Mouse (Mus musculus) hindbrain, embryonic 13.5 days (tissue): Measurements from ENCODE around the gene Olfr1276. TPM values are rescaled to one million over a fixed set of nuclear protein-coding genes. Genes with fewer than 3 reads are reported as not detected.

ENCODE experiments used
- ATAC-seq: fragments of 200-750 bp; cut with Nextera tagmentation; 2 replicates; pipeline ENCODE4 v1.8.0; 2017; ENCODE audit warnings: moderate TSS enrichment; ENCODE audit not compliant: low FRiP score
- H3K27ac ChIP-seq: fragments of 300-500 bp; sonication (generic); 2 replicates; pipeline ENCODE4 v1.5.1; 2015; ENCODE audit warnings: inconsistent platforms, mild to moderate bottlenecking, moderate library complexity
- H3K27me3 ChIP-seq: fragments of 300-500 bp; sonication (generic); 2 replicates; pipeline ENCODE4 v1.6.1; 2015; ENCODE audit warnings: mild to moderate bottlenecking, inconsistent platforms
- H3K36me3 ChIP-seq: fragments of 300-500 bp; sonication (generic); 2 replicates; pipeline ENCODE4 v1.6.1; 2015; ENCODE audit warnings: mild to moderate bottlenecking, inconsistent platforms
- H3K4me1 ChIP-seq: fragments of 300-500 bp; sonication (generic); replicated peaks from 2 replicates; pipeline ENCODE4 v1.6.1; 2015; ENCODE audit warnings: inconsistent platforms
- H3K4me2 ChIP-seq: fragments of 300-500 bp; sonication (generic); 2 replicates; pipeline ENCODE4 v1.6.1; 2015; ENCODE audit warnings: inconsistent platforms, mild to moderate bottlenecking, moderate library complexity
- H3K4me3 ChIP-seq: fragments of 300-500 bp; sonication (generic); 2 replicates; pipeline ENCODE4 v1.5.1; 2015; ENCODE audit warnings: mild to moderate bottlenecking, inconsistent platforms
- H3K9ac ChIP-seq: fragments of 300-500 bp; sonication (generic); 2 replicates; pipeline ENCODE4 v1.6.1; 2015; ENCODE audit warnings: mild to moderate bottlenecking, inconsistent platforms
- H3K9me3 ChIP-seq: fragments of 300-500 bp; sonication (generic); 2 replicates; pipeline ENCODE4 v1.6.1; 2016; ENCODE audit warnings: inconsistent platforms
- WGBS: fragments of 180-500 bp; shearing (Covaris S2); methylation state at CpG from one replicate; pipeline ENCODE4 v1.1.7; 2015; 5-methylcytosine and 5-hydroxymethylcytosine counted together
- polyA plus RNA-seq: library from polyadenylated mRNA; unstranded; fragments of >200 nt; fragmentation: Nextera tagmentation; extraction: Ambion mirVana; gene quantifications from 2 replicates; pipeline ENCODE4 v1.2.1, GENCODE M21; 2015

The Olfr1276 gene
- not detected in 2 replicates for polyA plus RNA-seq

DNA sequence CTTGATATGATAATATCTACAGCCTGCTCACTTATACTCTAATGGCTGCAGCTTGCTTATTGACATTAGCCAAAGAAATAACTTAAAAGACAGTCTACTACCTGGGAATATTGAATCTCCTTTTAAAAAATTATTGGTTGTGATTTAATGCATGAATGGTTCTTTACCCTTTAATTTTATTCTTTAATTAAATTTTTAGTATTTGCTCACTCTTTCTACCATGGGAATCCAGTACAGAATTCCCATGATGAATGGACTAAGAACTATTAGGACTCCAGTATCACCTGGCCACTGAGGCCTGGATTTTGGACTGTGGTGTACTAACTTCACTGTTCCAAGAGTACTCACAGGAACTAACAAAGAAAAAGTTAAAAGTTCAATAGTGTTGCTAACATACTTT, at the start of gene Olfr1276:
Gene Olfr1276 (plus strand): TSS at position 301 of the 400 bp plus-strand sequence.
- H3K4me2 ChIP-seq = no peak within 1 kb of the TSS
- H3K4me1 ChIP-seq = no peaks in the 10 kb centered on the region
- H3K36me3 ChIP-seq = no peaks in the 10 kb centered on the region
- H3K27me3 ChIP-seq = no peaks in the 10 kb centered on the region
- H3K9me3 ChIP-seq = no peaks in the 10 kb centered on the region
- ATAC-seq = no peak
- H3K4me3 ChIP-seq = no peak within 1 kb of the TSS
- no peak within 1 kb of the TSS for H3K9ac ChIP-seq
- no peak within 1 kb of the TSS for H3K27ac ChIP-seq

DNA sequence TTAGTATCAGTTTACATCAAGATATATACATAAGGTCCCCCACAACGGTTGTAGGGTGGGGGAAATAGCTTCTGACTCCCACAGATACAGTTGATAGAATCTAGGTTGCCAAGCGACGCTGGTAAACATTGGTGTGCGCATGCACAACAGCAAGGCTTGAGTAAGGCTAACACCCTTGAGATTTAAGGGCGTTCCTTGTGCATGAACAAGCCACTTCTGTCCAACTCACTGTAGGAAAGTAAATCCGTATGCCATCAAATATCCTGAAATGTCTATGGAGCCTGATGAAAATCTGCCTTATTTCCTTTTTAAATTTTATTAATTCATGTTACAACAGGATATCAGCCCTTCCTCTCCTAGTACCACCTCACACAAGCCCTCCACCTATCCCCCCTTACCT, 24.8 kb upstream of the Olfr1276 start, which contains the start of gene 4930430A15Rik:
Gene 4930430A15Rik (minus strand): TSS at position 101 of the 400 bp plus-strand sequence.
- Histone ChIP-seq H3K4me3 (no peak within 1 kb of the TSS), H3K9me3 (no peaks in the 10 kb centered on the region), H3K27me3 (no peaks in the 10 kb centered on the region), H3K4me2 (no peak within 1 kb of the TSS), H3K27ac (no peak within 1 kb of the TSS), H3K36me3 (no peaks in the 10 kb centered on the region), H3K9ac (no peak within 1 kb of the TSS), H3K4me1 (no peaks in the 10 kb centered on the region)
- ATAC-seq = no peak
- WGBS = 91% methylated on average over 6 of the region's 6 CpGs

DNA sequence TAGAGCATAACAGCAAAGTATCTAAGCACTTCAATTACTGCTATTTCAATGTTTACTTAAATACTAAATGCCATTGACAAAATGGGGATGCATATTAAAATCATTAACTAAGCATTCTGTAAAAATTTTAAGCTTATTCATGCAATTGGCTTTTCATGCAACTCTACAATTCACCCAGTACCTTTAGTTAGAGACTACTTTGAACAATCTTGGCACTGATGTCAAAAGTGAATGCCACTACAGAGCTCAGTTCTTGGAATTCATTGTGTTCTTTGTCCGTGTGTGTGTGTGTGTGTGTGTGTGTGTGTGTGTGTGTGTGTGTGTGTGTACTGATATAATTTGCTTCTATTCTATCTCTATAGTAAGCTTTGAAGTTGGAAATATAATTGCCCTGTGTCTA, 19.1 kb upstream of the Olfr1276 start, which contains the start of gene Olfr1275:
Gene Olfr1275 (minus strand): TSS at position 101 of the 400 bp plus-strand sequence.
- ATAC-seq = no peak
- H3K4me1 ChIP-seq = no peaks in the 10 kb centered on the region
- 93% methylated on average over 1 of the region's 1 CpGs for WGBS

DNA sequence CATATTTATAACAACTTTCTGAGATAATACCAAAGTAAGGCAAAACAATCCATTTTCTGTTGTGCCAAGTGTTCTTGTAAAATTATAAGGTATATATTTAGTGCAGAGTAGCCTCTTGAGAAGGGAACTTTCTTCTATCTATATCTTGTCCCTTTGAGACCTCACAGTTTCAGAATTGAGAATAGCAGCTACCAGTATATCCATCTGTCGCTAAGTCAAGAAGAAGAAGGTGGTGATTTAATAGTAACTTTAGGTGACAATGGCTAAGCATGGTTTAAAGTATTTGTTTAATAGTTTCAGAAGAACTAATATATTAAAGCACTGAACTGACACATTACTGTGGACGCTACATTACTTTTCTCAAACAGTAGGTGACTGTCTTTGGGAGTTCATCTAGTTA, 19.7 kb downstream of the Olfr1276 start, which contains the start of gene Olfr1277:
Gene Olfr1277 (minus strand): TSS at position 101 of the 400 bp plus-strand sequence.
- Histone ChIP-seq H3K9ac (no peak within 1 kb of the TSS), H3K4me1 (no peaks in the 10 kb centered on the region), H3K4me3 (no peak within 1 kb of the TSS), H3K27me3 (no peaks in the 10 kb centered on the region), H3K27ac (no peak within 1 kb of the TSS), H3K36me3 (no peaks in the 10 kb centered on the region), H3K9me3 (no peaks in the 10 kb centered on the region), H3K4me2 (no peak within 1 kb of the TSS)
- no peak for ATAC-seq
- WGBS = 88% methylated on average over 2 of the region's 2 CpGs

More for the DNA sequence above, 19.1 kb upstream of the Olfr1276 start, which contains the start of gene Olfr1275:
- H3K9me3 ChIP-seq = no peaks in the 10 kb centered on the region
- H3K4me3 ChIP-seq = no peak within 1 kb of the TSS
- no peak within 1 kb of the TSS for H3K27ac ChIP-seq
- H3K36me3 ChIP-seq = no peaks in the 10 kb centered on the region
- H3K9ac ChIP-seq = no peak within 1 kb of the TSS
- H3K27me3 ChIP-seq = no peaks in the 10 kb centered on the region
- H3K4me2 ChIP-seq = no peak within 1 kb of the TSS

DNA sequence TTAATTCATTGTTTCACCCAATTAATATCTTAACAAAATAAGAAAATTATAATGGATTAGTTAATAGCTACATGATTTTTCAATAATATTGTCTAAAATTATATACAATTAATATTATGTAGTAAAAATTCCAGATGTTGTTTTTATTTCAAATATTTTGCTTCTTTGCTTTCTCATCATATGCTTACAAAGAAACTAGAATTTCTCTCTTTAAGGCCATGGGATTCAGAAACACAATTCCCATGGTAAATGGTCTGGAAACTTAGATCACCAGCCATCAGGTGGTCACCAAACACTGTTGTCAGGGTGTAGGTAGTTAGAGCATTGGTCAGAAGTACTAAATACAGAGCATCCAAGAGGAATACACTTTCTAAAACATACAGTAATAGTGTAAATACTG, 35.5 kb downstream of the Olfr1276 start, which contains the start of gene Olfr1278:
Gene Olfr1278 (plus strand): TSS at position 301 of the 400 bp plus-strand sequence.
- H3K27ac ChIP-seq = no peak within 1 kb of the TSS
- H3K4me3 ChIP-seq = no peak within 1 kb of the TSS
- no peaks in the 10 kb centered on the region for H3K9me3 ChIP-seq
- no peaks in the 10 kb centered on the region for H3K36me3 ChIP-seq
- no peak within 1 kb of the TSS for H3K4me2 ChIP-seq
- no peaks in the 10 kb centered on the region for H3K27me3 ChIP-seq
- H3K9ac ChIP-seq = no peak within 1 kb of the TSS
- H3K4me1 ChIP-seq = no peaks in the 10 kb centered on the region
- no peak for ATAC-seq

DNA sequence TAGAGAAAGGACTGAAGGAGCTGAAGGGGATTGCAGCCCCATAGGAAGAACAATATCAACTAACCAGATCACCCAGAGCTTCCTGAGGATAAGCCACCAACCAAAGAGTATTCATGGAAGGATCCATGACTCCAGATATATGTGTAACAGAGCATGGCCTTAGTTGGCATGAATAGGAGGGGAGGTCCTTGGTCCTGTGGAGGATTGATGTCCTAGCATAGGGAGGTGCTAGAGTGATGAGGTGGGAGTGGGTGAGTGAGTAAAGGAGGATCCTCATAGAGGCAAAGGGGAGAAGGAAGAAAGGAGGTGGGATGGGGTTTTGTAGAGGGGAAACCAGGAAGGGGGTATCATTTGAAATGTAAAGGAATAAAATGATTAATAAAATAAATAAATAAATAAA, 44.2 kb downstream of the Olfr1276 start:
- no peak overlapping the region for H3K4me2 ChIP-seq
- no peak for ATAC-seq
- no peaks in the 10 kb centered on the region for H3K36me3 ChIP-seq
- no peaks in the 10 kb centered on the region for H3K27me3 ChIP-seq
- H3K4me3 ChIP-seq = no peak overlapping the region
- no peak overlapping the region for H3K27ac ChIP-seq
- no peak overlapping the region for H3K9ac ChIP-seq
- no peaks in the 10 kb centered on the region for H3K9me3 ChIP-seq
- no peaks in the 10 kb centered on the region for H3K4me1 ChIP-seq

DNA sequence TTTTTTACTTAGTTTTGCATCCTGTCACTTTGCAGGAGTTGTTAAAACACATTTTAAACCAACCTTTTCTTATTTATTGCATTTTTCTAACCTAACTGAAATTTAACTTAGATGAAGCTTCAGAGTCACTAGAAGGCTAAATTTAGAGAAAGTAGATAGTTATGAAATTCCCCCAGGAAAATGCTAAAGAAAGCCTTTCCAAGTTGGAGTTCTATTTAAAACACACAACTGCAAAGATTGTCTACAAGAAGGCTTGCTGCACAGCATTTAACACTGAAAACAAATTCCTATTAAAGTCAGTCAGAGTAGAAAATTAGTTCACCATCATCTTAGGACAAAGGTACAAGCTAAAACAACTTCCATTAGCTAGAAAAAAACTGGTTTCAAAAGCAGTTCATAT, 46.1 kb downstream of the Olfr1276 start, which contains the start of gene Olfr1279:
Gene Olfr1279 (plus strand): TSS at position 262 of the 400 bp plus-strand sequence.
- H3K36me3 ChIP-seq = no peaks in the 10 kb centered on the region
- H3K4me2 ChIP-seq = no peak within 1 kb of the TSS
- ATAC-seq = no peak
- no peak within 1 kb of the TSS for H3K4me3 ChIP-seq
- H3K27me3 ChIP-seq = no peaks in the 10 kb centered on the region
- H3K4me1 ChIP-seq = no peaks in the 10 kb centered on the region
- no peak within 1 kb of the TSS for H3K27ac ChIP-seq
- H3K9ac ChIP-seq = no peak within 1 kb of the TSS
- no peaks in the 10 kb centered on the region for H3K9me3 ChIP-seq

Other genes starting within 250 kb of the Olfr1276 start
- not detected in 2 replicates for gene Gm13941, start 148.5 kb upstream of the Olfr1276 start, polyA plus RNA-seq
- not detected in 2 replicates for gene Gm15130, start 101.6 kb upstream of the Olfr1276 start, polyA plus RNA-seq
- not detected in 2 replicates for gene 4930430A15Rik, start 24.9 kb upstream of the Olfr1276 start, polyA plus RNA-seq
- gene Olfr1275, start 19.2 kb upstream of the Olfr1276 start, polyA plus RNA-seq = not detected in 2 replicates
- not detected in 2 replicates for gene Olfr1277, start 19.6 kb downstream of the Olfr1276 start, polyA plus RNA-seq
- not detected in 2 replicates for gene Olfr1278, start 35.6 kb downstream of the Olfr1276 start, polyA plus RNA-seq
- not detected in 2 replicates for gene Olfr1279, start 46.1 kb downstream of the Olfr1276 start, polyA plus RNA-seq
- gene Olfr1280, start 59.5 kb downstream of the Olfr1276 start, polyA plus RNA-seq = not detected in 2 replicates
- gene Olfr1281, start 72.0 kb downstream of the Olfr1276 start, polyA plus RNA-seq = not detected in 2 replicates
- gene Olfr1282, start 81.6 kb downstream of the Olfr1276 start, polyA plus RNA-seq = not detected in 2 replicates
- not detected in 2 replicates for gene Olfr1283, start 112.3 kb downstream of the Olfr1276 start, polyA plus RNA-seq
- gene Olfr1284, start 121.0 kb downstream of the Olfr1276 start, polyA plus RNA-seq = not detected in 2 replicates
- not detected in 2 replicates for gene Olfr1286, start 168.6 kb downstream of the Olfr1276 start, polyA plus RNA-seq
- gene Olfr1287, start 194.6 kb downstream of the Olfr1276 start, polyA plus RNA-seq = not detected in 2 replicates
- gene Olfr1288, start 219.6 kb downstream of the Olfr1276 start, polyA plus RNA-seq = not detected in 2 replicates
- gene Olfr1289, start 226.3 kb downstream of the Olfr1276 start, polyA plus RNA-seq = not detected in 2 replicates
- gene Olfr1290, start 239.3 kb downstream of the Olfr1276 start, polyA plus RNA-seq = not detected in 2 replicates
- not detected in 2 replicates for gene Olfr1291-ps1, start 242.7 kb downstream of the Olfr1276 start, polyA plus RNA-seq